Mouse (Mus musculus): ENCODE measurements at regions not wholly inside any gene's neighbourhood (a gene's known extent, or its start where the extent isn't known, plus 50 kb on each side); places are given as distances from the start of the nearest gene placed in this dataset.
"Not testable (repeated sequence)": the region's sequence is repeated elsewhere in the genome, so short reads cannot be mapped to it uniquely, and the experiment has no call there.

DNA sequence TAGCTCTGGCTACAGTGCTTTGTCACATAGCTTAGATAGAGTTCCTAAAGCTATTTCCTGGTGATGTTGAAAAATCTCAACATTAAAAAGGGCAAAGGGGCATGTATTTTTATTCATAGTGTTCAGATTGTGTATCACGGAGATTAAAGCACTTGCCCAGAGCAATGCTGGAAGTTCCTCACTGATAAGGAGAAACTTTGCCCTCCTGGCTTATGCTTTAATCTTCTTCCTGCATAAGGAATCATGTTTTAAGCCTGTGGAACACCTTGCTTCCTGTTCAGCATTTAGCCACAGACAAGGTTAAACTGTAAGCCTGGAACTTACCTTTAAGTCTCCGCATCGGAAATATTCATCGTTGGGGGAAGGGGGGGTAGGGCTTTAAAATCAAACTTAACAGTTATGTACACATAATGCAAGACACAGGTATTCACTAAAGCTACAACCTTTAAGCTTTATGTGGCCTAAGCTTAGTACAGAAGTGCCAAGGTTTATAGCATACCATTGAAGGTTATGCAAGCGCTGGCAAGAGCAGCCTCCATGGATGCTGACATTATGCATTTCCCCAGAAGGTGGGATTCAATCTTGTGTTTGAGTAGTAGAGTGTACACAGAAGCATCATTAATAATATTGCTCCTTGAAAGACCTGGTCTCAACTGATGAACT lies 655.5 kb upstream of the Adam24 start:
- ATAC-seq (ENCODE audit: low read depth) (no peak), DNase-seq (no peak)
- WGBS (ENCODE audit: insufficient replicate concordance): 75% methylated on average over 5 of the region's 5 CpGs
- no peaks in the 10 kb centered on the region for H3K27me3 ChIP-seq
- H3K4me2 ChIP-seq: no peak overlapping the region
- H3K4me1 ChIP-seq (replicated peaks): no peaks in the 10 kb centered on the region
- no peaks in the 10 kb centered on the region for H3K36me3 ChIP-seq
- no peak overlapping the region for H3K4me3 ChIP-seq (replicated peaks)
- H3K9ac ChIP-seq: no peak overlapping the region
- no peak overlapping the region for H3K27ac ChIP-seq
- no peaks in the 10 kb centered on the region for H3K9me3 ChIP-seq (replicated peaks)

- no peak for ATAC-seq (ENCODE audit: low read depth)
- H3K9me3 ChIP-seq (replicated peaks): no peaks in the 10 kb centered on the region
Observed at GRCm38 (mm10) chr8:40064145-40064544, 610.7 kb upstream of the Adam24 start.

DNA sequence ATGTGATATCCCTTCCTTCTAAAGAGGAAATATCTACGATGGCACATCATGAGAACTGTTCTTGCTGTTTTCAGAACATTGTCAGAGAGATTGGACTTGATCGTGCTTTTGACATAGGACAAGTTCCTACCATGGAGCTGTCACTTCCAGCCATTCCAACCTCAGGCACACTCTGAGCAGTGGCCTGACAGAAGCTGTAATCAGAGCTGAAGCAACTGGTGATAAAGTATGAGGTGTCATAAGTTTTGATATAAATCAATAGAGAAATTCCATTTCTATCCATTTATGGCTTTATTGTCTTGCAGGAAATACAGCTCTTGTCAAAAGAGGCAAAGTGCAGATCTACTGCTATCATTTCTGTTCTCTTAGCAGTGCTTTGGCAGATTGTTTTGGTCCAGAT lies 603.7 kb upstream of the Adam24 start:
- Histone ChIP-seq H3K4me2 (no peak overlapping the region), H3K9ac (no peak overlapping the region), H3K9me3 (replicated peaks) (no peaks in the 10 kb centered on the region), H3K4me3 (replicated peaks) (no peak overlapping the region), H3K27ac (no peak overlapping the region), H3K36me3 (no peaks in the 10 kb centered on the region), H3K4me1 (replicated peaks) (no peaks in the 10 kb centered on the region), H3K27me3 (no peaks in the 10 kb centered on the region)
- no peak for DNase-seq
- WGBS (ENCODE audit: insufficient replicate concordance): 61% methylated on average over 2 of the region's 2 CpGs
- no peak for ATAC-seq (ENCODE audit: low read depth)

More at GRCm38 (mm10) chr8:40064145-40064544, 610.7 kb upstream of the Adam24 start:
- DNase-seq: no peak
- Histone ChIP-seq H3K4me2 (no peak overlapping the region), H3K9ac (no peak overlapping the region), H3K27ac (no peak overlapping the region), H3K4me3 (replicated peaks) (no peak overlapping the region), H3K4me1 (replicated peaks) (no peaks in the 10 kb centered on the region), H3K27me3 (no peaks in the 10 kb centered on the region), H3K36me3 (no peaks in the 10 kb centered on the region)

- DNase-seq; ATAC-seq (ENCODE audit: low read depth); H3K27ac ChIP-seq; H3K4me1 ChIP-seq (replicated peaks); H3K36me3 ChIP-seq; H3K4me3 ChIP-seq (replicated peaks); H3K9me3 ChIP-seq (replicated peaks); H3K9ac ChIP-seq; H3K4me2 ChIP-seq; H3K27me3 ChIP-seq: not testable (repeated sequence)
Observed at GRCm38 (mm10) chr8:40080976-40081375, 593.9 kb upstream of the Adam24 start.

DNA sequence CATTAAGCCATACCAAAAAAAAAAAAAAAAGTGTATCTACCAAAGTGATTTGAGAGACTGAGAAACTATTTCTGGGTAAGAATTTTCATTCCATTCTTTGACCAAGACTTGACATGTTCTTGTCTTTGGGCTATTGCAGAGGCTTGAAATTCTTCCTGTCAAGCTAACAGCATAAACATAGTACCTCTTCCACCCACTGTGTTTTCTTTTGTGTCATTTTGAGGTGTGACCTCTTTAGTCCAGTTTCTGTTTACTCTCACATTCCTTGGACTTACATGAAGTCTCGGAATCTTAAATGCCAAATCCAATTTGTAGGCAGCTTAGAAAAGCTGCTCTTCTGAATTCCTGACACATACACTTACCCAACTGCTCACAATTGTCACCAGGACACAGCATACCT lies 590.7 kb upstream of the Adam24 start:
- Histone ChIP-seq H3K9me3 (replicated peaks) (no peaks in the 10 kb centered on the region), H3K27ac (no peak overlapping the region), H3K9ac (no peak overlapping the region), H3K36me3 (no peaks in the 10 kb centered on the region), H3K4me1 (replicated peaks) (no peaks in the 10 kb centered on the region), H3K4me3 (replicated peaks) (no peak overlapping the region), H3K4me2 (no peak overlapping the region), H3K27me3 (no peaks in the 10 kb centered on the region)
- 41% methylated on average over 1 of the region's 1 CpGs for WGBS (ENCODE audit: insufficient replicate concordance)
- DNase-seq: no peak
- ATAC-seq (ENCODE audit: low read depth): no peak

DNA sequence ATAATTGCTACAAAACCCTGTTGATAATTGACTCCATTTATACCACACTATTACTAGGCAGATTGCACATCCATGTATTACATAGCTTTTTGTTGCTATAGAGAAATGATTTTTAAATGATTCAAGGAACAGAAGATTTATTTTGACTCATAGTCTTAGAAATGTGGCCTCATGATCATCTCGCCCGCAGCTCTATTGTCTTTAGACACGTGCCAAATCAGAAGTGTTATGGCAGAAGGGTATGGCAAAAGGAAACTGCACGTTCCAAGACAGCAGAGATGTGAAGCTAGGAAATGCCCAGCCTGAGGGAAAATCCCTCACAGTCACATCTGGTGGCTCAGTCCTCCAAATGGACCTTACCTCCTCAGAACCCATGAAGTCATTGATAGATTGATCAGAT lies 585.5 kb upstream of the Adam24 start:
- Histone ChIP-seq H3K36me3 (no peaks in the 10 kb centered on the region), H3K4me2 (no peak overlapping the region), H3K9ac (no peak overlapping the region), H3K27me3 (no peaks in the 10 kb centered on the region), H3K9me3 (replicated peaks) (no peaks in the 10 kb centered on the region), H3K4me1 (replicated peaks) (no peaks in the 10 kb centered on the region), H3K4me3 (replicated peaks) (no peak overlapping the region), H3K27ac (no peak overlapping the region)
- 56% methylated on average over 4 of the region's 4 CpGs for WGBS (ENCODE audit: insufficient replicate concordance)
- ATAC-seq (ENCODE audit: low read depth) (no peak), DNase-seq (no peak)

- no peak for ATAC-seq (ENCODE audit: low read depth)
- Histone ChIP-seq H3K36me3 (no peaks in the 10 kb centered on the region), H3K4me3 (replicated peaks) (no peak overlapping the region), H3K27me3 (no peaks in the 10 kb centered on the region), H3K9ac (no peak overlapping the region), H3K9me3 (replicated peaks) (no peaks in the 10 kb centered on the region), H3K27ac (no peak overlapping the region), H3K4me1 (replicated peaks) (no peaks in the 10 kb centered on the region), H3K4me2 (no peak overlapping the region)
- DNase-seq: no peak
- WGBS (ENCODE audit: insufficient replicate concordance): 67% methylated on average over 3 of the region's 3 CpGs
Observed at GRCm38 (mm10) chr8:40124402-40124801, 550.5 kb upstream of the Adam24 start.

DNA sequence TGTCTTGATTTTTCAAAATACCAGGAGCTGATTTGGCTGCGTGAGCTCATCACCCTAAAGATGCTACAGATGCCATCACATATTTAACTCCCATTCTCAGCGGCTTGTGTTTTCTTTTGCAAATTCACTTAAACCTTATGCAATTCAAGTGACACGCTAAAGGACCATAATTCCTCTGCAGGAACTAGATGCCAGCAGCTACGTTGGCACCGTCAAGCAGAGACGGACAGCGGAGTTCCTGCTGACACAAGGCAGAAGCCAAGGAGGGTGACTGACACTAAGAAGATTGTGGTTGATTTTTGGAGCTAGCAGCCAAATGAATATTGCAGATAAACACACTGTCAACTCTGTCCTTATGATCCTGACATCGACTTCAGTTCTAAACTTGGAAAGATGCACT lies 547.7 kb upstream of the Adam24 start:
- Histone ChIP-seq H3K4me2 (no peak overlapping the region), H3K27me3 (no peaks in the 10 kb centered on the region), H3K27ac (no peak overlapping the region), H3K4me3 (replicated peaks) (no peak overlapping the region), H3K4me1 (replicated peaks) (no peaks in the 10 kb centered on the region), H3K9ac (no peak overlapping the region), H3K36me3 (no peaks in the 10 kb centered on the region), H3K9me3 (replicated peaks) (no peaks in the 10 kb centered on the region)
- ATAC-seq (ENCODE audit: low read depth) (no peak), DNase-seq (no peak)
- 79% methylated on average over 8 of the region's 8 CpGs for WGBS (ENCODE audit: insufficient replicate concordance)

DNA sequence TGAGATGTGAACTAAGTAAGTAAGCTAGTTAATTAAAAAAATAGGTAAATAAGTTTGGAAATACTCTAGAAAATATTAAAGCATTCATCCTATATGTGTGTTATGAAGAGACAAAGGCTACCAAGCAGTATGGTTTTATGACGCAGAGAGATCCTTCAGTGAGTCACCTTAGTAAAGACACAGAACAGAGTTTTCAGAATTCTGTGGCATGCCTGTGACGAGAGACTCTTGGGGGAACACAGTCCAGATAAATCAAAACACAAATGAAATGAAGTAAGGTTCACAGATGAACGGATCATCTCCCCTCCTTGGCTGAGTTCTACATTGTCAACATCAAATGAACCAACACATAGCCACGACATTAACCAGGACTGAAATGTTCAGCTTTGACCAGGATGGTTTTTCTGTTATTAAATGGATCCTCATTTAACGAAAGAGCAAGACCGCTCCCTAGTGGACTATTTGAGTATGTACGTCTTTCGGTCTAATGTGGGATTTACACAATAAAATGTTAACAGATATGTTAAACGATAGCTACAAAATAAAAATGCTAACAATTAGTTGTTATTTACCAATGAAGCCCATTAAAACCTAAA lies 542.1 kb upstream of the Adam24 start:
- Histone ChIP-seq H3K9me3 (replicated peaks) (no peaks in the 10 kb centered on the region), H3K27me3 (no peaks in the 10 kb centered on the region), H3K4me3 (replicated peaks) (no peak overlapping the region), H3K4me2 (no peak overlapping the region), H3K36me3 (no peaks in the 10 kb centered on the region), H3K27ac (no peak overlapping the region), H3K9ac (no peak overlapping the region), H3K4me1 (replicated peaks) (no peaks in the 10 kb centered on the region)
- no peak for ATAC-seq (ENCODE audit: low read depth)
- 24% methylated on average over 9 of the region's 9 CpGs for WGBS (ENCODE audit: insufficient replicate concordance)
- DNase-seq: no peak

- Histone ChIP-seq H3K27me3 (no peaks in the 10 kb centered on the region), H3K4me1 (replicated peaks) (no peaks in the 10 kb centered on the region), H3K27ac (no peak overlapping the region), H3K4me3 (replicated peaks) (no peak overlapping the region), H3K4me2 (peak overlapping the region; percentile 38), H3K9ac (no peak overlapping the region), H3K36me3 (no peaks in the 10 kb centered on the region), H3K9me3 (replicated peaks) (no peaks in the 10 kb centered on the region)
- ATAC-seq (ENCODE audit: low read depth): no peak
- peak; percentile 2 for DNase-seq
- 21% methylated on average over 21 of the region's 21 CpGs for WGBS (ENCODE audit: insufficient replicate concordance)
Observed at GRCm38 (mm10) chr8:40150911-40151797, 523.7 kb upstream of the Adam24 start.

DNA sequence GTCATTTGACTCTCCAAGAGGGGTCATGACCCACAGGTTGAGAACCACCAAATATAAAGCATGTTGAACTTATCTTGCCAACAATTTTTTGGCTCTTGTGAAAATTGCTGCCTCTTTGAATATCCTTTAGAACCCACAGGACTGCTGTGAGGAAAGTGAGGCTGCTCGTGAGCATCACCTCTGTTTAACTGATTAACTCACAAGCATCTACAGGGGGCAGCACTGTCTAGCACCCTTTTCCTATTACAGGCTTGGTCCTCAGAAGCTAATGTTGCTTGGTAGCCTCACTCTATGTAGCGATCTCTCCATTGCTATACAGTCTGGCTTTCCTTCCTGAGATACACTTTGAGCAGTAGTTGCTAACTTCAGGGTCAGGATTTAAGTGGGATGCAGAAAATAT lies 522.4 kb upstream of the Adam24 start:
- WGBS (ENCODE audit: insufficient replicate concordance): 36% methylated on average over 2 of the region's 2 CpGs
- no peak overlapping the region for H3K27ac ChIP-seq
- no peak for ATAC-seq (ENCODE audit: low read depth)

More for the DNA sequence above, 522.4 kb upstream of the Adam24 start:
- Histone ChIP-seq H3K4me1 (replicated peaks) (no peaks in the 10 kb centered on the region), H3K4me3 (replicated peaks) (no peak overlapping the region), H3K36me3 (no peaks in the 10 kb centered on the region), H3K9ac (no peak overlapping the region), H3K9me3 (replicated peaks) (no peaks in the 10 kb centered on the region), H3K4me2 (no peak overlapping the region), H3K27me3 (no peaks in the 10 kb centered on the region)
- no peak for DNase-seq

All from liver, embryonic 13.5 days (tissue).